Mouse (Mus musculus) liver, postnatal 0 days (tissue): ENCODE measurements around the gene Agbl4. TPM values are rescaled to one million over a fixed set of nuclear protein-coding genes. Genes with fewer than 3 reads are reported as not detected.

Experiments
- ATAC-seq: fragments of 200-750 bp; cut with Nextera tagmentation; 2 replicates; pipeline ENCODE4 v1.8.0; 2017; ENCODE audit warnings: mild to moderate bottlenecking, moderate library complexity
- DNase-seq: peaks from one replicate; pipeline ENCODE4 v3.0.0-alpha.2; 2016
- H3K27ac ChIP-seq: fragments of 300-500 bp; sonication (generic); 2 replicates; pipeline ENCODE4 v1.5.1; 2014; ENCODE audit warnings: antibody characterized with exemption, moderate library complexity, mild to moderate bottlenecking, low read depth
- H3K27me3 ChIP-seq: fragments of 300-500 bp; sonication (generic); 2 replicates; pipeline ENCODE4 v1.6.1; 2014; ENCODE audit warnings: low read length, control low read depth, mixed read lengths; ENCODE audit not compliant: insufficient read depth
- H3K36me3 ChIP-seq: fragments of 300-500 bp; sonication (generic); replicated peaks from 2 replicates; pipeline ENCODE4 v1.6.1; 2014; ENCODE audit warnings: mild to moderate bottlenecking, control low read depth, low read length, moderate library complexity, mixed read lengths; ENCODE audit not compliant: insufficient read depth
- H3K4me1 ChIP-seq: fragments of 300-500 bp; sonication (generic); 2 replicates; pipeline ENCODE4 v1.6.1; 2014; ENCODE audit warnings: antibody characterized with exemption, mild to moderate bottlenecking, control low read depth; ENCODE audit not compliant: insufficient read depth
- H3K4me2 ChIP-seq: fragments of 300-500 bp; sonication (generic); 2 replicates; pipeline ENCODE4 v1.6.1; 2014; ENCODE audit warnings: low read depth, mild to moderate bottlenecking, low read length, moderate library complexity, mixed read lengths
- H3K4me3 ChIP-seq: fragments of 300-500 bp; sonication (generic); 2 replicates; pipeline ENCODE4 v1.5.1; 2014; ENCODE audit warnings: low read depth, low read length
- H3K9ac ChIP-seq: fragments of 300-500 bp; sonication (generic); replicated peaks from 2 replicates; pipeline ENCODE4 v1.6.1; 2014; ENCODE audit warnings: mild to moderate bottlenecking, moderate library complexity
- H3K9me3 ChIP-seq: fragments of 300-500 bp; sonication (generic); 2 replicates; pipeline ENCODE4 v1.6.1; 2016; ENCODE audit warnings: mild to moderate bottlenecking, control low read depth, low read length, mixed read lengths
- CTCF ChIP-seq: sonication (generic); IDR thresholded peaks from 2 replicates; pipeline ENCODE4 v1.5.1; 2016; ENCODE audit warnings: antibody characterized with exemption, low read depth
- EP300 ChIP-seq: IDR thresholded peaks from 2 replicates; pipeline ENCODE4 v1.6.1; 2016; ENCODE audit warnings: antibody characterized with exemption, low read depth, mild to moderate bottlenecking
- WGBS: fragments of 180-500 bp; shearing (Covaris S2); extraction: QIAGEN DNeasy Blood & Tissue Kit; methylation state at CpG from one replicate; pipeline ENCODE4 v1.1.7; 2014; ENCODE audit not compliant: insufficient replicate concordance; 5-methylcytosine and 5-hydroxymethylcytosine counted together
- polyA plus RNA-seq: library from polyadenylated mRNA; unstranded; fragments of >200 nt; fragmentation: Nextera tagmentation; extraction: Ambion mirVana; gene quantifications from 2 replicates; pipeline ENCODE4 v1.2.1, GENCODE M21; 2015

Agbl4 gene
- polyA plus RNA-seq, 1 experiment from 2014 or later, result not detected

- Histone ChIP-seq H3K4me3 (no peak overlapping the region), H3K9ac (no peak overlapping the region), H3K4me2 (no peak overlapping the region), H3K27me3 (no peaks in the 10 kb centered on the region), H3K9me3 (no peaks in the 10 kb centered on the region), H3K4me1 (no peaks in the 10 kb centered on the region), H3K27ac (no peak overlapping the region), H3K36me3 (no peaks in the 10 kb centered on the region)
- DNase-seq (no peak), ATAC-seq (no peak)
- no peak for TF ChIP-seq EP300
- no peak for TF ChIP-seq CTCF
- 71% methylated on average over 1 of the region's 1 CpGs for WGBS
Measured at GRCm38 (mm10) chr4:111085330-111085729, 687.9 kb downstream of the Agbl4 start.

- Histone ChIP-seq H3K27ac (no peak overlapping the region), H3K36me3 (no peaks in the 10 kb centered on the region), H3K4me1 (no peaks in the 10 kb centered on the region), H3K9ac (no peak overlapping the region), H3K9me3 (no peaks in the 10 kb centered on the region), H3K4me2 (no peak overlapping the region), H3K27me3 (no peaks in the 10 kb centered on the region), H3K4me3 (no peak overlapping the region)
- ATAC-seq, result no peak
- DNase-seq, result no peak
- no peak for TF ChIP-seq EP300
- no peak for TF ChIP-seq CTCF
- 44% methylated on average over 3 of the region's 3 CpGs for WGBS
Measured at GRCm38 (mm10) chr4:111136217-111137147, 739.0 kb downstream of the Agbl4 start.

- no peak overlapping the region for H3K4me3 ChIP-seq
- H3K4me2 ChIP-seq, result no peak overlapping the region
- ATAC-seq (no peak), DNase-seq (no peak)
- no peaks in the 10 kb centered on the region for H3K4me1 ChIP-seq
- no peaks in the 10 kb centered on the region for H3K27me3 ChIP-seq
- 78% methylated on average over 1 of the region's 1 CpGs for WGBS
- H3K9me3 ChIP-seq, result no peaks in the 10 kb centered on the region
- TF ChIP-seq EP300 (no peak), CTCF (no peak)
- no peaks in the 10 kb centered on the region for H3K36me3 ChIP-seq
- H3K27ac ChIP-seq, result no peak overlapping the region
- H3K9ac ChIP-seq, result no peak overlapping the region
Measured at GRCm38 (mm10) chr4:111147748-111148147, 750.3 kb downstream of the Agbl4 start.

- ATAC-seq (no peak), DNase-seq (no peak)
- Histone ChIP-seq H3K9me3 (no peaks in the 10 kb centered on the region), H3K9ac (no peak overlapping the region), H3K36me3 (no peaks in the 10 kb centered on the region), H3K27ac (no peak overlapping the region), H3K4me3 (no peak overlapping the region), H3K4me2 (no peak overlapping the region), H3K27me3 (no peaks in the 10 kb centered on the region), H3K4me1 (no peaks in the 10 kb centered on the region)
- TF ChIP-seq EP300 (no peak), CTCF (no peak)
- 55% methylated on average over 1 of the region's 1 CpGs for WGBS
Measured at GRCm38 (mm10) chr4:111155859-111156258, 758.4 kb downstream of the Agbl4 start.

GRCm38 (mm10) chr4:111181478-111181877 lies 784.0 kb downstream of the Agbl4 start:
- 68% methylated on average over 2 of the region's 2 CpGs for WGBS
- Histone ChIP-seq H3K27ac (no peak overlapping the region), H3K9me3 (no peaks in the 10 kb centered on the region), H3K36me3 (no peaks in the 10 kb centered on the region), H3K4me1 (no peaks in the 10 kb centered on the region), H3K27me3 (no peaks in the 10 kb centered on the region), H3K4me3 (no peak overlapping the region), H3K4me2 (no peak overlapping the region), H3K9ac (no peak overlapping the region)
- no peak for ATAC-seq
- TF ChIP-seq CTCF (no peak), EP300 (no peak)
- DNase-seq, result no peak

GRCm38 (mm10) chr4:111200100-111200499 lies 802.6 kb downstream of the Agbl4 start:
- no peak for ATAC-seq
- H3K27ac ChIP-seq, result no peak overlapping the region
- H3K36me3 ChIP-seq, result no peaks in the 10 kb centered on the region
- H3K4me2 ChIP-seq, result no peak overlapping the region
- no peaks in the 10 kb centered on the region for H3K27me3 ChIP-seq
- no peaks in the 10 kb centered on the region for H3K9me3 ChIP-seq
- 41% methylated on average over 2 of the region's 2 CpGs for WGBS
- H3K9ac ChIP-seq, result no peak overlapping the region
- no peaks in the 10 kb centered on the region for H3K4me1 ChIP-seq
- TF ChIP-seq CTCF (no peak), EP300 (no peak)
- DNase-seq, result no peak
- H3K4me3 ChIP-seq, result no peak overlapping the region
